Mouse (Mus musculus) C2C12 (cell line): Measurements from ENCODE around the gene Gm3095. TPM values are rescaled to one million over a fixed set of nuclear protein-coding genes. Genes with fewer than 3 reads are reported as not detected.
"Not testable (repeated sequence)": the region's sequence is repeated elsewhere in the genome, so short reads cannot be mapped to it uniquely, and the experiment has no call there.

Source experiments
- H3K27me3 ChIP-seq: one replicate; pipeline ENCODE4 v1.6.1; 2011; ENCODE audit not compliant: control insufficient read depth, insufficient read depth, insufficient read length
- H3K36me3 ChIP-seq: one replicate; pipeline ENCODE4 v1.6.1; 2011; ENCODE audit not compliant: control insufficient read depth, insufficient read depth
- H3K4me3 ChIP-seq: one replicate; pipeline ENCODE4 v1.5.1; 2011; ENCODE audit warnings: mild to moderate bottlenecking, control low read depth; ENCODE audit not compliant: poor library complexity, insufficient read depth, severe bottlenecking
- H3K79me2 ChIP-seq: one replicate; pipeline ENCODE4 v1.6.1; 2011; ENCODE audit not compliant: control insufficient read depth, insufficient read depth
- H3K79me3 ChIP-seq: one replicate; pipeline ENCODE4 v1.6.1; 2011; ENCODE audit warnings: low read depth, control low read depth
- H3ac ChIP-seq: one replicate; pipeline ENCODE3; 2011; ENCODE audit warnings: low read depth; ENCODE audit not compliant: control insufficient read depth, insufficient read length
- long read RNA-seq, 2 experiments: library from polyadenylated mRNA; unstranded; transcript quantifications; one replicate each; pipeline ENCODE4 v2.0.0; 2019 to 2020
- polyA plus RNA-seq: library from polyadenylated mRNA; unstranded; fragments of >200 nt; fragmentation: generic; extraction: Trizol; gene quantifications from one replicate; pipeline ENCODE4 v1.2.1, GENCODE M21; 2012; ENCODE audit warnings: missing spikeins

Gm3095 gene
- polyA plus RNA-seq: not detected
- long read RNA-seq, experiment 1: 0 reads
- long read RNA-seq, experiment 2: 0 reads

DNA sequence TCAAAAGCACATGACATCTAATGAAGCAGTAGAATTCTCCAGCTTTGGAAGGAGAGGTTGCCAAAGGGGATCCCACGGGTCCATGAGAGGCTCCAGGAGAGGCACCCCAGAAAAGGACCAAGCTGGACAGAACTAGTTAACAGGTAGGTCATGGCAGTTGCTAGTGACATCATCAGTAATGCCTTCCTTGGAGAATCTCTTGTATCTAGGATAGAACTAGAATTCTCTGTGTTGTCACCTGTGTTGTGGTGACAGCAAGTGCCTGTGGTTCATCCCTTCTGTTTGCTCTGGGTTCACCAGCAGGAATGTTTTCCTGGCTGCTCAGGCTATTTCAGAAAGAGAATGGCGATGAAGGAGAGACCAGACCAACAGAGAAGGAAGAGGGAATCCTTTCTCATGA lies at the start of gene Gm3095:
TSS of gene Gm3095 (plus strand) at position 301 of the 400 bp plus-strand sequence.
- not testable (repeated sequence) for H3K79me3 ChIP-seq, H3K36me3 ChIP-seq, H3ac ChIP-seq, H3K4me3 ChIP-seq, H3K27me3 ChIP-seq, H3K79me2 ChIP-seq

DNA sequence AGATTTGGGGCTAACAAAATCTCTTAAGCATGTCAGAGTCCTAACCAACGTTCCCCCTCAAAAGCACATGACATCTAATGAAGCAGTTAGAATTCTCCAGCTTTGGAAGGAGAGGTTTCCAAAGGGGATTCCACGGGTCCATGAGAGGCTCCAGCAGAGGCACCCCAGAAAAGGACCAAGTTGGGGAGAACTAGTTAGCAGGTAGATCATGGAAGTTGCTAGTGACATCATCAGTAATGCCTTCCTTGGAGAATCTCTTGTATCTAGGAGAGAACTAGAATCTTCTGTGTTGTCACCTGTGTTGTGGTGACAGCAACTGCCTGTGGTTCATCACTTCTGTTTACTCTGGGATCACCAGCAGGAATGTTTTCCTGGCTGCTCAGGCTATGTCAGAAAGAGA lies 31.9 kb upstream of the Gm3095 start, which contains the start of gene Gm3029:
TSS of gene Gm3029 (plus strand) at position 301 of the 400 bp plus-strand sequence.
- H3K27me3 ChIP-seq: not testable (repeated sequence)

DNA sequence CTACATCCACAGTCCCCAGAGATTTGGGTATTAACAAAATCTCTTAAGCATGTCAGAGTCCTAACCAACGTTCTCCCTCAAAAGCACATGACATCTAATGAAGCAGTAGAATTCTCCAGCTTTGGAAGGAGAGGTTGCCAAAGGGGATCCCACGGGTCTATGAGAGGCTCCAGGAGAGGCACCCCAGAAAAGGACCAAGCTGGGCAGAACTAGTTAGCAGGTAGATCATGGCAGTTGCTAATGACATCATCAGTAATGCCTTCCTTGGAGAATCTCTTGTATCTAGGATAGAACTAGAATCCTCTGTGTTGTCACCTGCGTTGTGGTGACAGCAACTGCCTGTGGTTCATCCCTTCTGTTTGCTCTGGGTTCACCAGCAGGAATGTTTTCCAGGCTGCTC lies 34.7 kb downstream of the Gm3095 start, which contains the start of gene Gm3099:
TSS of gene Gm3099 (plus strand) at position 301 of the 400 bp plus-strand sequence.
- not testable (repeated sequence) for H3K4me3 ChIP-seq, H3K27me3 ChIP-seq

More for the DNA sequence above, 31.9 kb upstream of the Gm3095 start, which contains the start of gene Gm3029:
- not testable (repeated sequence) for H3K79me2 ChIP-seq, H3K4me3 ChIP-seq, H3K79me3 ChIP-seq, H3ac ChIP-seq, H3K36me3 ChIP-seq

More for the DNA sequence above, 34.7 kb downstream of the Gm3095 start, which contains the start of gene Gm3099:
- not testable (repeated sequence) for H3K36me3 ChIP-seq, H3K79me3 ChIP-seq, H3ac ChIP-seq, H3K79me2 ChIP-seq

Other genes with a start within 250 kb of the Gm3095 start
- not detected for gene Gm3002, start 153.5 kb upstream of the Gm3095 start, polyA plus RNA-seq
- not detected for gene Gm3033, start 117.3 kb upstream of the Gm3095 start, polyA plus RNA-seq
- 0.07 TPM for gene Gm2916, start 79.4 kb upstream of the Gm3095 start, polyA plus RNA-seq
- not detected for gene Gm3029, start 31.8 kb upstream of the Gm3095 start, polyA plus RNA-seq
- gene Gm3099, start 34.8 kb downstream of the Gm3095 start, polyA plus RNA-seq: not detected
- gene Gm5796, start 60.4 kb downstream of the Gm3095 start, polyA plus RNA-seq: not detected
- gene Gm3115, start 120.6 kb downstream of the Gm3095 start, polyA plus RNA-seq: not detected
- not detected for gene Gm8108, start 147.0 kb downstream of the Gm3095 start, polyA plus RNA-seq
- not detected for gene Gm3127, start 201.5 kb downstream of the Gm3095 start, polyA plus RNA-seq
- gene Gm2974, start 219.0 kb downstream of the Gm3095 start, polyA plus RNA-seq: not detected